Mouse (Mus musculus): Measurements from ENCODE around the gene Schip1.

Schip1 gene

GRCm38 (mm10) chr3:68400121-68400520, 335.5 kb downstream of the Schip1 start:
- DNase-seq = no peak

DNA sequence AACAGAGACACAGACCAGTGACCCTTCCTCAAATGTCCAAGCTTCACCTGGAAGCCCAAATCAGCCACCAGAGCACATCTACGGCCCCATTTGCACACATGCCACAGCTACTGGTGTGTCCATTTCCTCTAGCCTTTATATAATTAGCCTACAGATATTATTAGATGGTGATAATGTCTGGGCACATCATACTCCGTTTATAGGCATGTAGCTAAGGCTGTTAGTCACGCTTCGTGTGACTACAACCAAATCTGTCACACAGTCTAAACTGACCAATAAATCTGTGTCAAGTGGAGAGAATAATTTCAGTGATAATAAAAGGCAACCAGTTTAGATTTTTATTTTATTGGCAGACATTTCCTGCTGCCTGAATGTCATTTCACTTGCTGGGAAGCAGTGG, 338.7 kb downstream of the Schip1 start:
- DNase-seq = no peak

DNA sequence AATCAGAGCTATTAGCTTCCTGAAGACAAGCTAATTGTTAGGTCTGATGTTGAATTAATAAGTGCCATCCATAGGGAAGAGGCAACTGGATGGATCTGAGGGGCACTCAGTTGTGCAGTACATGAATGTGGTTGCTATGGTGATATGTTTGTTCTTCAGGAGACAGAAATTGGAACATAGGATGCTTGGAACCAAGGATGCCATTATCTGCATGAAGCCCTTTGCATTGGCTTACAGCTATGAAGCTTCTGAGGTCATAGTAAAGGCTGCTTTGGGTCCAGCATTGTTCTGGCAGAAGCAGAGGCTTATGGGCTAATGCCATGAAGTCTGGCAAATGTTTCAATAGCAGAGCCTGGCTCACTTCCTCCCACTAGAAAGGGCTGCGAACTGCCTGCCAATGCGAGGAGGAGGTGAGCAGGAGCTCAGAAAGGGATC, 339.2 kb downstream of the Schip1 start:
- DNase-seq = no peak

- no peak for DNase-seq
Observed at GRCm38 (mm10) chr3:68405724-68406123, 341.1 kb downstream of the Schip1 start.

DNA sequence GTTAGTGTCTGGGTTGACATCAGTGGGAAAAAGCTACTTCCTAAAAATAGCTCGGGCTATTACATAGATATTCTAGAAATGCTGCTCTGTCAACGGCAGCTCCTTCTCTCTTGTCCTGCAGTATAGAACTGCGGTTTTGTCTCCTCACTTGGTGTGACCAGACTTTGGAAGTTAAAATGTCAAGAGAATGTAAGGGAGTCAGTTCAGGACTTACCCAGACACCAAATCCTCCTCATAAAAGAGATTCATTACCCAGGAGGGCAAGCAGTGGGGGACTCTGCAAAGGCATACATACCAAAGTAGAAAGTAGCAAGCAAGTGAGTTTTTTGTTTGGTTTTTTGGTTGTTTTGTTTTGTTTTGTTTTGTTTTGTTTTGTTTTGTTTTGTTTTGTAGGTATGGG, 347.7 kb downstream of the Schip1 start:
- no peak for DNase-seq

DNA sequence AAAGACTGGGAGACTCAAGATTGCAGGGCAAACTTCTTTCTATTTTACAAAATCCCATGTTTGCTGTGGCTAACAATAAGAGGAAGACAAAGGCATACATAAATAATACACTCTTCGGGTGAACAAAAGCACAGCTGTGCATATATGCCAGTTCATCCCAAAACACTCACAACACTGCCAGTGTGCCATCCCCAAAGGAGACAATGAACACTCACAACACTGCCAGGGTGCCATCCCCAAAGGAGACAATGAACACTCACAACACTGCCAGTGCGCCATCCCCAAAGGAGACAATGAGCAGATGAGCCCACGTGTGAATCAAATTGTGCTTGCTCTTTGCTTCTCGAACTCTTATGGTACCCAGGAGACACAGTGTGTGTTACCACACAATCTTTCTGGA, 355.2 kb downstream of the Schip1 start:
- no peak for DNase-seq

- no peak for DNase-seq
Observed at GRCm38 (mm10) chr3:68420927-68421326, 356.3 kb downstream of the Schip1 start.

- no peak for DNase-seq
Observed at GRCm38 (mm10) chr3:68421849-68422248, 357.2 kb downstream of the Schip1 start.

- no peak for DNase-seq
Observed at GRCm38 (mm10) chr3:68428081-68428480, 363.5 kb downstream of the Schip1 start.

- no peak for DNase-seq
Observed at GRCm38 (mm10) chr3:68434435-68434834, 369.8 kb downstream of the Schip1 start.

DNA sequence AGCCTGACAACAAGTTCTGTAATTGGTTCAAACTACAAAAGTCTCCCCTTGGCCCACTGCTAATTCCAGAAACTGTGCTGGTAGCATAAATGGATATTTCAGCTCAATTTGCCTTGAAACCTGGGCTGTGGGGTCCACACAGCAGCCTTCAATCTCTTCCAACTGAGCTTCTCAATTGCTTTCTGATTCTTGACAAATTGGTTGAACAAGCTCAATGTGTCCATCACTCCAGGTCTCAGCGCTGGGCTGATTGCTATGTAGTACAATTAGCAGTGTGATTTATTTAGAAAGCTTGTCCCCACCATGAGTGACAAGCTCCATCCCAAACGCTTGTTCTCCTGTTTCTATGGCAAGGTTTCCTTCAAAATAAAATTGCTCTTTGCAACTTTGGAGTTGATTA, 370.3 kb downstream of the Schip1 start:
- DNase-seq = no peak

DNA sequence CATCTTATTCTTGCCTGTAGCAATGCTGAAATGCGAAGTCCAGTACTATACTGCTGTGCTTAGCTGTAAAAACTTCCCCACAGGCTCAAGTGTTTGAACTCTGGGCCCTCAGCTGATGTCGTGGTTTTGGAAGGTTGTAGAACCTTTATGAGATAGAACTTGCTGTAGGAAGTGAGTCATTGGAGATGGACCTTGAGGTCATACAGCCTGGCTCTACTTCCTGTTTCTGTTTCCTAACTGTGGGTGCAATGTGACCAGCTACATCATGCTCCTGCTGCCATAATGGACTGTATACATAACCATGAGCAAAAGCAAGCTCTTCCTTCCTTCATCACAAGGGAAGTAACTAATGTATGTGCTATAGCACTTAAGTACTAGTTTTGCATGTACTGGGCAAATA, 383.9 kb downstream of the Schip1 start:
- no peak for DNase-seq

- no peak for DNase-seq
Observed at GRCm38 (mm10) chr3:68451634-68452033, 387.0 kb downstream of the Schip1 start.

DNA sequence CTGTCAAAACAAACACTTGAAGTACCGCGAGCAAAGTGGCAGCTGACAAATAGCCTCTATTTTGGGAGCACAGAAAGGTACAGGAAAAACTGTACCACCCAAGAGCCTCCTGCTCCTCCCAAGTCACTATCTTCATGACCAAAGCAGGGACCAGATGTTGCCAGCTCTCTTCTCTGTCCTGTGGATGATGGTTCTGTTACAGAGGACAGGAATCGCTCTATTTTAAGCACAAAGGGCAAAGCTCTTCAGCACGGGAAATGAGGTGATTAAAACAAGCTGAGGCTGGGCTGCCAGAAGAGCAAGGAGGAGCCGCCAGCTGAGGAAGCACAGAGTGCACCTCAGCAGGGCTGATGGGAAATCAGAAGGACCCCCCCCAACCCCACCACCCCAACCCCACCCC, 388.7 kb downstream of the Schip1 start:
- DNase-seq = no peak

- no peak for DNase-seq
Observed at GRCm38 (mm10) chr3:68453719-68454455, 389.3 kb downstream of the Schip1 start.

- DNase-seq = no peak
Observed at GRCm38 (mm10) chr3:68466643-68467042, 402.0 kb downstream of the Schip1 start.

DNA sequence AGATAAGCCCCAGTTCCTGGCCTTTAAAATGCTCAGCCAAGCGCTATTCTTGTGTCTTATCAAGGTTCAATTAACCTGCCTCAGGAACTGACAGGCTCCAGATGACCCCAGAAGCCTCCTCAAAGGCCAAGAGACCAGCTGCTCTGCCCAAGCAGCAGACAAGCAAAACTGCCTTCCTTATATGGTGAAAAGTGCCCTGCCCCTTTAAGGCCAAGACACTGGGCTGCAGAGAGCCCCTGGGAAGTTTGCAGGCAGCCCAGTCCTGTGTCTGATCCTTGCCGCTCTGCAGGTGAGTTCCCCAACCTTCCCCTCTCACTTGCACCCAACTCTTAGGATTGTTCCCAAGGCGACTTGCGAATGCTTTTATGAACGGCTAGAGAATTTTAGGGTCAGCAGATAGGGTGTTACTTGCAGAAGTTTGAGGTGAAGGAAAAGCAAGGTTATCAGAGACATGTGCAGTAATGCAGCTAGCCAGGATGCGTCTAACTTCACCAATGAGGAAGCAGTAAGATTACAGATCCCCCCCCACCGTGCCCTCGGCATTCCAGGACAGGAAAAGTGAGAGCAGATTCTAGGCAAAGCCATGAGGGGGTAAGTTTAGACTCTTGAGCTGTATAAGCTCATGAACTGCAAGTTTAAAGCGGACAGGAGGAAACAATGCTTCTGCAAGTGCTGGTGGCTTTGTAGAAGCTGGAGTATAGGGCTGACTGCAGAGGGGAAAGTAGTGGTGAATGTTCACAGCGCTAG, 403.5 kb downstream of the Schip1 start:
- DNase-seq = no peak

- DNase-seq = no peak
Observed at GRCm38 (mm10) chr3:68469643-68470042, 405.0 kb downstream of the Schip1 start.

DNA sequence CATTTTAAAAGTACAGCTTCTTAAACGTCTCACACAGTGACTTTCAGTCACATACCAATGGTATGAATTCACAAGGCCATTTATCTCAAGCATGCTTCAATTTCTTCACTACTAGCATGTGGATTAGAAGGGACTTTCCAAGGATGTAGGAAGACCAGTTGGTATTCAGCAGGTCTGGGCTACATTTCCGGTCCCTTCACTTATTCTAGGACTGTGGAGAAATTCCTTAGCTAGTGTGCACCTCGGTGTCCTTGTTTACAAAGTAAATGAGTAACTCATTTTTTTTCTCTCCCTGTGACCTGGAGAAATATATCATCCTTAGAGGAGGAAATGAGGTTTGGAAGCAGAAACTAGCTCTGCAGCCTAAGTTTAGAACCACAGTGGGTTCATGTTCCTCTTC, 405.5 kb downstream of the Schip1 start:
- no peak for DNase-seq

- no peak for DNase-seq
Observed at GRCm38 (mm10) chr3:68470622-68471021, 406.0 kb downstream of the Schip1 start.

GRCm38 (mm10) chr3:68476336-68476735, 411.7 kb downstream of the Schip1 start:
- DNase-seq = no peak

- no peak for DNase-seq
Observed at GRCm38 (mm10) chr3:68477478-68477877, 412.9 kb downstream of the Schip1 start.

GRCm38 (mm10) chr3:68479266-68479665, 414.7 kb downstream of the Schip1 start:
- DNase-seq = no peak

DNA sequence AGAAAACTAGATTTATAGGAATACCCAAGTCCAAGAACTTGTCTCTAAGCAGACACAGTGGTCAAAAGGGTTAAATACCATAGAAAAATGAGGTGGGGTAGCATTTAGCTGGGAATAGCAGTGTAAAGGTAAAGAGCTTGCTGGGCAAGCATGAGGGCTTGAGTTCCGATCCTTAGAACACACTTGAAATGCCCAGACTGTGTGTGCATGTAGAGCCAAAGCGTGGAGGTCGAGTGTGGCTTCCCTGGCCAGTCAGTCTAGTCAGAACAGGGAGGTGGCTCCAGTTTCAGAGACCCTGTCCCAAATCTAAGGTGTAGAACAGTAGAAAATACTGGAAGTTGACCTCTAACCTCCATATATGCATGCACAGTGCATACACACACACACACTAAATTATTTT, 418.9 kb downstream of the Schip1 start:
- no peak for DNase-seq
